Mouse (Mus musculus): ENCODE measurements around the gene Zfp428. TPM values are rescaled to one million over a fixed set of nuclear protein-coding genes. Genes with fewer than 3 reads are reported as not detected.

The Zfp428 gene
- total and polyA plus RNA-seq, 3 experiments: 11.1 to 20.4 (median 15.1) TPM

- Histone ChIP-seq H3K4me1 (ENCODE audit: control insufficient read depth in 1 of 2, insufficient read depth in 2 of 2) (peaks cover 5 to 47% of the 10 kb centered on the region in 2 experiments), H3K27ac (ENCODE audit: insufficient read depth, low read depth) (no peak overlapping the region)
- dilution Hi-C loops (cut with MboI; ENCODE audit: extremely low pct_ligation_motif_present, extremely low pct_unique_long_range_greater_than_20kb, low sequenced_read_pairs): no loop called here
Observed at GRCm38 (mm10) chr7:24529580-24529979, 22.8 kb downstream of the Zfp428 start.

GRCm38 (mm10) chr7:24530062-24530931 lies 23.5 kb downstream of the Zfp428 start, which contains the start of gene Irgq:
TSS of gene Irgq (plus strand) at chr7:24530689.
- H3K27me3 ChIP-seq (replicated peaks): no peaks in the 10 kb centered on the region
- H3K4me2 ChIP-seq (ENCODE audit: insufficient read depth, low read depth, poor library complexity, severe bottlenecking): peak within 1 kb of the TSS; percentile 82
- peak within 1 kb of the TSS; percentile 63 for H3K27ac ChIP-seq (ENCODE audit: insufficient read depth, low read depth)
- peaks cover 18 to 25% of the 10 kb centered on the region in 2 experiments for H3K36me3 ChIP-seq (replicated peaks in 1 of 2; ENCODE audit: control insufficient read depth in 1 of 2, insufficient read depth in 1 of 2, low read length in 1 of 2)
- peak within 1 kb of the TSS; percentile 64 to 96 (median 75) for H3K4me3 ChIP-seq (replicated peaks in 1 of 3; ENCODE audit: low read depth in 2 of 3, low read length in 2 of 3, poor library complexity in 1 of 3)
- no peaks in the 10 kb centered on the region for H3K9me3 ChIP-seq (replicated peaks; ENCODE audit: low read length)
- peak within 1 kb of the TSS; percentile 92 for H3K9ac ChIP-seq (ENCODE audit: insufficient read depth, low read depth)
- peak; percentile 99 for DNase-seq (ENCODE audit: extremely low read depth)
- H3K79me2 ChIP-seq (replicated peaks; ENCODE audit: control insufficient read depth, extremely low read depth, insufficient read depth, poor library complexity, severe bottlenecking): peaks cover 4% of the 10 kb centered on the region; the same call in 1 of the 2 replicates
- dilution Hi-C loops (cut with MboI; ENCODE audit: extremely low pct_ligation_motif_present, extremely low pct_unique_long_range_greater_than_20kb, low sequenced_read_pairs) (no loop called here), in situ Hi-C loops (cut with MboI; ENCODE audit: low pct_ligation_motif_present, low pct_unique_long_range_greater_than_20kb, low sequenced_read_pairs) (loop anchor here (5.0 to 10.0 kb wide), 3 partner anchors 37 to 115 kb away; no protein-coding TSS in a partner anchor)
- H3K4me1 ChIP-seq (ENCODE audit: control insufficient read depth in 1 of 2, insufficient read depth in 2 of 2): peaks cover 5 to 53% of the 10 kb centered on the region in 2 experiments
- TF ChIP-seq RAD21 (IDR thresholded peaks at IDR 0.05; ENCODE audit: low read depth, low read length) (no peak), USF1 (IDR thresholded peaks at IDR 0.05; ENCODE audit: low read depth, low read length) (no peak), ZKSCAN1 (IDR thresholded peaks at IDR 0.05; ENCODE audit: borderline replicate concordance, low read depth, low read length) (no peak), ELF1 (IDR thresholded peaks at IDR 0.05; ENCODE audit: low read depth, low read length) (peak; percentile 93), POLR2A (IDR thresholded peaks at IDR 0.05; ENCODE audit: low read depth, low read length) (peak; percentile 57), CTCF (conservative IDR thresholded peaks at IDR 0.05 in 1 of 2, IDR thresholded peaks at IDR 0.05 in 1 of 2; ENCODE audit: low read depth in 2 of 2, low read length in 2 of 2) (peak in 1 of 2 experiments; percentile 15; a peak in 1 of 4 replicates), ETS1 (conservative IDR thresholded peaks at IDR 0.05; ENCODE audit: low read depth, low read length) (no peak; the same call in 1 of the 2 replicates), TBP (conservative IDR thresholded peaks at IDR 0.05; ENCODE audit: low read depth, low read length) (no peak; the same call in 1 of the 2 replicates), NRF1 (IDR thresholded peaks at IDR 0.05; ENCODE audit: low read depth, low read length) (peak; percentile 97), SMC3 (IDR thresholded peaks at IDR 0.05; ENCODE audit: low read depth, low read length) (0 out of 2 replicates have a peak, but pooled peaks have one; percentile 12), TCF12 (IDR thresholded peaks at IDR 0.05; ENCODE audit: low read depth, low read length) (0 out of 2 replicates have a peak, but pooled peaks have one; percentile 33), E2F4 (IDR thresholded peaks at IDR 0.05; ENCODE audit: insufficient replicate concordance, low read depth, low read length) (no peak), MAFK (IDR thresholded peaks at IDR 0.05; ENCODE audit: insufficient replicate concordance, low read length) (no peak), PAX5 (IDR thresholded peaks at IDR 0.05; ENCODE audit: low read length) (no peak), ZC3H11A (IDR thresholded peaks at IDR 0.05; ENCODE audit: low read depth, low read length) (no peak), HCFC1 (IDR thresholded peaks at IDR 0.05; ENCODE audit: low read depth, low read length) (peak; percentile 96), RCOR1 (conservative IDR thresholded peaks at IDR 0.05; ENCODE audit: low read depth, low read length) (no peak), USF2 (conservative IDR thresholded peaks at IDR 0.05; ENCODE audit: low read depth, low read length) (no peak; the same call in 1 of the 2 replicates), CHD2 (IDR thresholded peaks at IDR 0.05; ENCODE audit: low read length) (no peak), MEF2A (IDR thresholded peaks at IDR 0.05; ENCODE audit: borderline replicate concordance, low read depth, low read length) (0 out of 2 replicates have a peak, but pooled peaks have one; percentile 29), JUND (conservative IDR thresholded peaks at IDR 0.05; ENCODE audit: low read depth, low read length) (no peak), IRF4 (IDR thresholded peaks at IDR 0.05; ENCODE audit: low read depth, low read length) (0 out of 2 replicates have a peak, but pooled peaks have one; percentile 32), BHLHE40 (IDR thresholded peaks at IDR 0.05; ENCODE audit: low read depth, low read length) (peak; percentile 77), POLR2AphosphoS2 (IDR thresholded peaks at IDR 0.05; ENCODE audit: low read depth, low read length) (0 out of 2 replicates have a peak, but pooled peaks have one; percentile 71), NELFE (IDR thresholded peaks at IDR 0.05; ENCODE audit: low read depth, low read length) (peak; percentile 64)

More at GRCm38 (mm10) chr7:24529580-24529979, 22.8 kb downstream of the Zfp428 start:
- no peak for DNase-seq (ENCODE audit: extremely low read depth)
- Histone ChIP-seq H3K9me3 (replicated peaks; ENCODE audit: low read length) (peaks cover 3% of the 10 kb centered on the region), H3K4me2 (ENCODE audit: insufficient read depth, low read depth, poor library complexity, severe bottlenecking) (peak overlapping the region; percentile 82), H3K9ac (ENCODE audit: insufficient read depth, low read depth) (peak overlapping the region; percentile 56), H3K27me3 (replicated peaks) (no peaks in the 10 kb centered on the region), H3K36me3 (replicated peaks in 1 of 2; ENCODE audit: control insufficient read depth in 1 of 2, insufficient read depth in 1 of 2, low read length in 1 of 2) (peaks cover 16 to 17% of the 10 kb centered on the region in 2 experiments), H3K4me3 (replicated peaks in 1 of 3; ENCODE audit: low read depth in 2 of 3, low read length in 2 of 3, poor library complexity in 1 of 3) (peak overlapping the region; percentile 64 to 96 (median 75)), H3K79me2 (replicated peaks; ENCODE audit: control insufficient read depth, extremely low read depth, insufficient read depth, poor library complexity, severe bottlenecking) (peaks cover 4% of the 10 kb centered on the region; the same call in 1 of the 2 replicates)
- in situ Hi-C loops (cut with MboI; ENCODE audit: low pct_ligation_motif_present, low pct_unique_long_range_greater_than_20kb, low sequenced_read_pairs): no loop called here
- TF ChIP-seq RAD21 (IDR thresholded peaks at IDR 0.05; ENCODE audit: low read depth, low read length) (no peak), ZKSCAN1 (IDR thresholded peaks at IDR 0.05; ENCODE audit: borderline replicate concordance, low read depth, low read length) (no peak), JUN (IDR thresholded peaks at IDR 0.05; ENCODE audit: insufficient read depth, low read depth, low read length) (no peak), E2F4 (IDR thresholded peaks at IDR 0.05; ENCODE audit: insufficient replicate concordance, low read depth, low read length) (no peak), SIN3A (IDR thresholded peaks at IDR 0.05; ENCODE audit: low read length) (no peak), TCF12 (IDR thresholded peaks at IDR 0.05; ENCODE audit: low read depth, low read length) (no peak), RCOR1 (conservative IDR thresholded peaks at IDR 0.05; ENCODE audit: low read depth, low read length) (no peak), POLR2A (IDR thresholded peaks at IDR 0.05; ENCODE audit: low read depth, low read length) (no peak), POLR2AphosphoS2 (IDR thresholded peaks at IDR 0.05; ENCODE audit: low read depth, low read length) (no peak), CHD1 (IDR thresholded peaks at IDR 0.05; ENCODE audit: low read depth, low read length) (no peak), BHLHE40 (IDR thresholded peaks at IDR 0.05; ENCODE audit: low read depth, low read length) (no peak), IRF4 (IDR thresholded peaks at IDR 0.05; ENCODE audit: low read depth, low read length) (no peak)
